Mouse (Mus musculus): ENCODE results near the gene Lpar3.

The Lpar3 gene

DNA sequence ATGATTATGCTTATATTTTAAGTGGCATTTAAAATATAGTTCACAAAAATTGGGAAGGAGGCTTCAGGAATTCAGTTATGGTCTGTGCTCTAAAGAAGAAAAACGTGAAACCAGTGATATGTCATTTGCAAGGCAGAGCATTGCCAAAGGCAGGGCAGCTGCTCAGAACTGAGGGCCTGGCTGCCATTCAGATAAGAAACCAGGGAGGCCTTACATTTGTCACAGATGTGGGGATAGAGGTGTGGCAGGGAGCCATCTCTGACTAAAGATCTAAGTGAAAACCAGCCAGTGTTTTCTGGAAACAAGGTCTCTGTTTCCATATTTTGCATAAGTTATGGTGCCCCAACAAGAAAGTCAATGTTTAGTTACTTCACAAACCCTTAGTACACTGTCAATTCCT is 41.8 kb downstream of the Lpar3 start:
- peak; percentile 59 for DNase-seq

DNA sequence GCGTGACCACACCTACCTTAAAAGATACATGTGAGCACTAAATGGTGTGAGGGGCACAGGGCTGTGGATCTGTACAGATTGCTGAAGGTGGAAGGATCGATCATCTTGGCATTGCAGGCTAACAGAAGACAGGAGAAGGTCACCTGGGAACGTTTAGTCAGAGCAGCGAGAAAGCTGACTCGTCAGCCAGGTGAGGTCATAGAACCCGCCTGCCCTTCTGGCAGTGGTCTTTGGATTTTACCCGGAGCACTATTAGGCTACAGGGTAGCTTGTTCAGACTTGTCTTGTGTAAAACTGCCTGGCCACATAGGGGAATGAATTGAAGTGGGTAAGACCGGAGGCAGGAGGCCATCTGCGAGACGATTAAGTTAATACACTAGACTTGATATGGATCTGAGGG is 43.4 kb downstream of the Lpar3 start:
- no peak for DNase-seq

DNA sequence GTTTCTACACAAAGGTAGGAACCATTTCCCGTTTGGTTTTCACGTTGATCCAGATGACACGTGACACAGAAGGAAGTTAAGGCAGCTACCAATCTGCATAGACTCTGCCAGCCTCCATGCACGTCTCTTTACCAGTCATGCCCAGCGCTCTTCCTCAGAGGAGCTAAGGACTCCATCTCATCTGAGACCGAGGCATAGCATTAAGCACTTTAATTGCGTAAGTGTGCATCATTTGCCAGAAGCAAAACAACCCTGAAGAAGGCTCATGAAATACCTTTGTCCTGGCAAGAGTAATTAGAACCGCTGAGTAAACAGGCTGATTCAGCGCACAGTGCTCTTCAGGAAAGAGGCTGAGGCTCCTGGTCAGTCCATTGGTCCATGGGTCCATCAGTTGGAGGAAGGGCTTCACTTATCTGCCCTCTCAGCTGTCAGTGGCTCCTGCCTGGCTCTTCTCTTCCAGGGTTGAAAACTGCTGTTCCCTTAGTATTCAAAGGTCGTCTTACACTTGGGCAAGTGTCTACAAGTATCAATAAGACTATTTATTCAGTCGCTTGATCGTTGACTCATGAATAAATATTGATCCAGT is 44.9 kb downstream of the Lpar3 start:
- peak; percentile 57 for DNase-seq

DNA sequence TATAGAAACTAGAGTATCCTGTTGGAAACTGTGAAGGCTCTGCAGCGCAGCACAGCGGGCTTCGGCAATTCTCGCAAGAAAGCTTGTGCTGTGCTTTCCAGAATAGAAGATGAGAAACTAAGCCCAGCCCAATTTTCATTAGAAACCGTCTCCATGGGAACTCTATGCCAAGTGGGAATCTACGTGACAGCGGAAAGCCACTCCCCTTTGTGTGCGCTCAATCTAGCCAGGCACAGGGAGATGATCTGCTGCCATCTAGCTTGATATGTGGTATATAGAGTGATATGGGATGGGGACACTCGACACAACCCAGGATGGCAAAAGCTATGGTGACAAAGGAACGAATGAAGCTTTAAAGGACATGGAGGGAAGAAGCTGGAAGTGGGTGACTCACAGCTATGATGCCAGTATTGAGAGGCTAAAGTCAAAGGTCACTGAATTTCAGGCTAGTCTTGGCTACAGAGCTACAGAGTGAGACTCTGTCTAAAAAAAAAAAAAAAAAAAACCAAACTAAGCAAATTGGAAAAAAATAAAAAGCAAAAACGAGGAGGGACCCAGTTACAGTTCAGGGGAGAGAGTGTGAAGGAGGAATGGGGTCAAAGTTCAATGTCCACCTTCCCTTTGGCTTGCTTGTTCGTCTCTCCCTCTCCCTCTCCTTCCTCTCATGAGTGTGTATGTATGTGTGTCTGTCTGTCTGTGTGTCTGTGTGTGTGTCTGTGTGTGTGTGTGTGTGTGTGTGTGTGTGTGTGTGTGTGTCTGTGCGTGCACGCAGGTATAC is 47.5 kb downstream of the Lpar3 start:
- DNase-seq: no peak

DNA sequence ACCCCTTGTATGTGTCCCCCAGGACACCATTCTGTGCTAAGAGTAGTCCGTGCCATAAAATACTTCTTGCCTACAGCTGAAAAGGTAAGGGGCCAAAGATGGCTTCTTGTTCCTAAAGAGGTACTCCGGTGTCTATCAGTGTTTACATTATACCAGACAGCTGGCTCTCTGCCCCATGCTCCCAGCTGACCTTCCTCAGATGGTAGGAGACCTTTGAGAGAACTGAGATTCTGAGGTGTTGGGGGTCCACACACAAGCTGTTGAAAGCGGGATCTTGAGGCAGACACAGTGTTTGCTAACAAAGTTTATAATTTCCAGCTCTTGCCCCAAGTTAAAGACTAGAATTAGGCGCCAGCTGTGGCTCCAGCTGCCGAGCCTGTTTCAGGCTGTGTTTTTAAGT is 53.7 kb downstream of the Lpar3 start:
- peak; percentile 80 for DNase-seq

DNA sequence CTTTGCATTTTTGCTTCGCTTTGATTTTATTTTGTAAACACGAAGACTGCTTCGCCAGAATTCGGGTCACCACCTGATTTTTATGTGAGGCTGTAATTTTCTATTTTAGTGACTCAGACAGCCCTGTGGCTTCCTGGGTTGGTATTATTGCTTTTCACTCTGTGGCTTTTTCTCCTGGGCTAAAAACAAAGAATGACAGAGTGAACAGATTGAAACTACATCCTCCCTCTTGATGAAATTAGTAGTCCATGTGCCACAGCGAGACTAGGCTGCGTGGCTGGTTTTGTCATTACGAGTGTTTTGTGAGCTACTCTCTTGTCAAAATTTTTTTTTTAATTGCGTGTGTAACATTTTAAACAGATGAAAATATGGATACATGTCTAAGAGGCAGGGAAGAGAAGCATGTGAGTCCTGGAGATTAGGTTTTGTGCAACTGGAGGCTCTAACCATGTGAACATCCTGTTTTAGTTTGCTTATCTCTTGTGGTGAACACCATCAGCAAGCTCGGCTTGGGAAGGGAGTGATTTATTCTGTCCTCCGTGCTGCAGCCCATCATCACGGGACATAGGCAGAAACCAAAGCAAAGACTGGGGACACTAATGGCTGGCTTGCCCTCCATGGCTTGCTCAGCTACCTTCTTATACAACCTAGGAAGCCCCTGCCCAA is 54.7 kb downstream of the Lpar3 start:
- no peak for DNase-seq

DNA sequence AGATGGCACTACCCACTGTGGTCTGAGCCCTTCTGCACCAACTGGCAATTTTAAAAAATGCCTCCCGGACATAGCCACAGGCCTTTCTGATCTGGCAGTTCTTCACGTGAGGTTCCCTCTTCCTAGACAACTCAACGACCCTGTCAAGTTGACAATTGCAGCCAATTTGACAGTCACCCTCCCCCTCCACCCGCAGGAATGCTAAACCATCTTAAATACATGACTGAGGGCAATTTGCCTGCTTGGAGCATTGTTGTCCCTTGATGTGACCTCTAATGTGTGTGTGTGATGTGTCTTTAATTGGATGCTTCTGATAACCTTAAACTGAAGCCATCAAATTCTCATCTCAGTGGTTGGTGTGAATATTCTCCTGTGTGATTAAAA is 55.3 kb downstream of the Lpar3 start:
- DNase-seq: peak; percentile 79

DNA sequence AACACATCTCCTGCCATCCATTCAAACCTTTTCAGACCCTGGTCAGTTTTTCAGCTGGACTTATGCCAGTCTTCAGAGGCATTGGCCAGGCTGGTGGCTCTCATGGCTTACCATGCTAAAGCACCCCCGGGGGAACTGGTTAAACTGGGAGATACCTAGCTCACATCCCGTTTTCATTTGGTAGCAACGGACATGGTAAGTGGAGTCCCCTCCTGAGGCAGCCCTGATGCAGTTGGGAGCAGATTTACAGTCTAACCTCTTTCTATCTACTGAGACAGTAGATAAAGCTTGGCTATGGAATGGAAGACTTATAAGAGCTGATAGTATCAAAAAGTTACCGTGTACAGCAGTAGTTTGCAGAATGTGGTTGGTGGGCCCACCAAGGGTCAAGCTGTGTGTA is 56.2 kb downstream of the Lpar3 start:
- DNase-seq: peak; percentile 55

DNA sequence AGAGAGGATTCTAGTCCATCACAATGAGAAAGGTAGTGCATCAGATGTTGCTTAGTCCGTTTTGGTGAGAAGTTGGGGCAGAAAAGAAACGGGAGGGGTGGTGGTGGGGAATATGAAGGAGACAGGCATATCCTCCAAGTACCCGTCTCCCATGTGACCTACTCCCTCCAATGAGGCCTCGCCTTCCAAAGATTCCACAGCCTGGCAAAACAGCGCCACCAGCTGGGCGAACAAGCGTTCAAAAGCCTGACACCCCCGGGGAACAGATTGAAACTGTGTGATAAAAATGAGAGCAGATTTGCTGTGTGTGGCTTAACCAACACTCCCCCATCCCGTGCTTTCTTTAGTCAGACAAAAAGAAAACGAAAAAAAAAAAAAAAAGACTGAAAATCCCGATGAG is 56.7 kb downstream of the Lpar3 start:
- peak; percentile 77 for DNase-seq

DNA sequence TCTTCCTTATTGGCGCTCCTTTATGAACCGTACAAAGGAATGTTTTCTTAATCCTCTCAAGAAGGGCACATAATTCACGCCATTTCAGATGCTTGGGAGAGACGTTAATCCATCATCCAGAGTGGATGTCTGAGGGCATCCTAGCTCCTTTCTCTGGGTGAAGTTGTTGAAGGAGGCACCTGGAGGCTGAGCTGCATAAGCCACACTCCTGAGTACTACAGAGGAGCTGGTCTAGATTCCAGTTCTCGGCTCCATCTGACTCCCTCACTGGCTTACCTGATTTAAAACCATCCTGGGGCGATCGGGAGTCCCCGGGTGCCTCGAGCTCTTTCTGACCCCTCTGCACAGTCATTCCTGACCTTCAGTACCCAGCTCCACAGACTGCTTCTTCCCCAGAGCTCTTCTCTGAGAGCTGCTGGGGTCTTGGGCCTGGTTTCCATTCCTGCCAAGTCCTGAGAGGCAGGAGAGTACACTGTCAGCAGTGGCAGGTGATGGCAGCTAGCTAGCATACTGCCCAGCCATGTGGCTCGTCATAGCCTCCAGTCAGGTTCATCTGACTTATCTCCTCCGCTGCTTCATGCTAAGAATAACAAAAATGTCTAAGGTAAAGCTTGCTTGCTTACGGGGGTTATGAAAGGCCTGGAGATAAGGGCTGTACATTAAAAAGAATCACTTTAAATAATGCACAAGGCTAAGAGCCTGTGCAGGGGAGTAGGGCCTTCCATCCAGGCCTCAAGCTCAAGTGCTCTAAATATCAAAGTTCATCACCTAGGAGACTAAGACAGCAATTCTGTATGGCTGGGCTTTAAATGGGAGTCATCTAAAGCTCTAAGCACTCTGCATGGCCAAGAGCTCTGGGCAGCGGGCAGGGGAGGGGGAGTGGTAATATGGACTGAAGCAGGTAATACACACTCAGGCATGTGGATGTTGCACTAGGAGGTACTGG is 57.7 kb downstream of the Lpar3 start:
- peak; percentile 91 for DNase-seq

DNA sequence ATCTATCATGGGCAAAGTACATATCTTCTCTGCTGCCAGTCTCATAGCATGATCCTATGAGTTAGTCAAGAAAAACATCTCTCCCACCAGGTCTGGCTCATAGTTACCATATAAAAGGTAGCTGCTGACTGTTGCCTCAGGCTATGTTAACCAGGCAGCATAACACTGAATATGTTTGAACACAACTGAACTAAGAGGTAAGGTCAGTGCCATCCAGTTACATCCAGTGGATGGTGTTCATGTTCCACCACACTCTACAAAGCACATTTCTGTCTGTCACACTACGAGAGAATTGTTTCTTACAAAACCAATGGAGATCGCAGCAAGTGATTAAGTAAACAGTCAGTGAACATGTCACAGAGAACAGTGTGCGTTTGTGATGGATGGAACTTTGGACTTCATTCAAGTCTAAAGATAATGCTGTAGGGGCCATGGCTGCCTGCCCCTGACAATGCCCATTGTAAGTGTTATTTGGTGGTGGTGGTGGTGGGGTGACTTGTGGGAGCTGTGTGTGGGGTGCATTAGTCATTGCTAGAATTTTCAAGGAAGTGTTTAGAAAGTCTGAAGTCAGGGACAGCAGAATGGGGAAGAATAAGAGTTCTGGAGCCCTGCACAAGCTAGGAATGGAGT is 63.1 kb downstream of the Lpar3 start:
- peak; percentile 22 for DNase-seq

DNA sequence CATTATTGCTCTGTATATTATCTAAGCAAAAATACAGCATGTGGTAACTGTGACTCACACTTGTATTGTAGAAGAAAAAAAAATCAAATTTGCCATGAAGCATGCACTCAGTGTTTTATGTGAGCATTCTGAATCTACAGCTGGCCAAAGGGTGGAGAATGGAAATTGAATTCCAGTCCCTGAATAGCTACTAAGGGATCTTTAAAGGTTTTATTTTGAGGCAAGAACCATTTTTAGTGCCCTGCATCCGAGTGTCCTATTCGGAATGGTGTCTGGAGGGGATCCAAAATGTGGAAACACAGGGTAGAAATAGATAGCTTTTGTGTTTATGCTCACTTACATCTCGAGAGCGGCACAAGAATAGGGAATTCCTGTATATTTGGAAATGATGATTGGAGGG is 65.4 kb downstream of the Lpar3 start:
- DNase-seq: no peak

DNA sequence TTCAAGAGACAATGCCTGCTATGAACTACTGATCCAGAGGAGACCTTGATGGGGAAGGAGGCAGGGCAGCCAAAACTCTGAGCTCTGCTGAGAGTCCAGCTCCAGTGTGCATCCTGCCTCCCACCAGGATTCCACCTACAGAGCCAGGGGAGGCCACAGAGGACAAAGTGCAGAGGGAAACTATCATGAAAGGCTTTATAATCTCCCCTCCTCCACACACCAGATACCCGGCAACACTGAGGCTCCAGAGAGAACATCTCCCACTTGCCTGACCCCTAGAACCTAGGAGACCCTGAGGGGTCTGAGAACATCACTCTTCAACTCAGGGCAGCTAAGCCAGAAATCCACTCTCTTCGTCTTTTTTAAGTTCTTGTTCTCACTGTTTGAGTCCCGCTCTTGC is 71.2 kb downstream of the Lpar3 start:
- DNase-seq: no peak

DNA sequence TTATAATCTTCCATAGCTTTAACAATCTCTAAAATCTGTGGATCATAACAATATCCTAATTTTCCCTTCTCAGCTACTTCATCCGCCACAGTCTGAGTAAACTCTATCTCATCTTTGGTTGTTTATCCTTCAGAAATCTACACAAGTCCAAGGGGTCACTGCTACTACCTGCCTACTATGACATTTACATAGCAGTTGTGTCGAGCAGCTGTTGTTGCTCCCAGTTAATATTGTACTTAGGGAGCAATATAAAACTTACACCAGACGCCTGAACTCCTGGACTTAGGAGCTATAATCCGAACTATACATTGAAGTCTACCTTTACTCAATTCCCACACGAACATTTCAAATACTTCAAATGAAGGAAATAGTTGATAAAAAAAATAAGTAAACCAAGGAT is 71.8 kb downstream of the Lpar3 start:
- no peak for DNase-seq

DNA sequence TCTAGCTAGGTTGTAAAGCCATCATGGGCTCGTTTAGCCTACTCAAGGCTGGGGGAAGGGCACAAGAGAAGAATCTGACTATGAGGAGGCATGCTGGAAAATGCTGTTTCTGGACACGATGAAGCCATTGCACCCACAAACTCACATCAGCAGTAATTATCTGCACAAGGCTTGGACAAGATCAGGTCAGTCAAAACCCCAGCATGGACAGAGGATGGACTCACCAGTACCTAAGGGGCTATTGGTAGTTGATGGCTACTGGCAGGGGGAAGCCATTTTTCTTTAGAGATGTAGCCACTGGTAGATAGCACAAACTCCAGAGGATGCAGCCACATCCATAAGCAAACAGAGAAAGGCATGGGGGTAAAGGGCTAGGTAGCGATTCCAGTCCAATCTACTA is 81.7 kb downstream of the Lpar3 start:
- peak; percentile 62 for DNase-seq

DNA sequence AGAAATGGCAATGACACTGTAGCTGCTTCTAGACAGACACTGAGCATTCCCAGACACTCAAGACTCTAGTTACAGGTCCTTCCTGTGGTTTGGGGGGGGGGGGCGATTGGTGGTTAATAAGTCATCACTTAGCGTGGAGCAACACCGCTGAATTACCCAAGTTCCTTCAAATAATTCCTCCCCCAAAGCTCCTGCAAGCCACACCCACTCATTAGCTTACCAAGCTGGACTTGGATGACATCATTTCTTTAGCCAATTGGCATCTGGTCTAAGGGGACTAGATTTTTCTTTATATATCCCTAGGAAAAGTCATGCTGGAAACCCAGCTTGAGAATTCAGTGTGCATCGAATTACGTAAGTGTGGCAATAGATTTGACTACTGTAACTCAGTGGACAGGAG is 82.4 kb downstream of the Lpar3 start:
- no peak for DNase-seq

DNA sequence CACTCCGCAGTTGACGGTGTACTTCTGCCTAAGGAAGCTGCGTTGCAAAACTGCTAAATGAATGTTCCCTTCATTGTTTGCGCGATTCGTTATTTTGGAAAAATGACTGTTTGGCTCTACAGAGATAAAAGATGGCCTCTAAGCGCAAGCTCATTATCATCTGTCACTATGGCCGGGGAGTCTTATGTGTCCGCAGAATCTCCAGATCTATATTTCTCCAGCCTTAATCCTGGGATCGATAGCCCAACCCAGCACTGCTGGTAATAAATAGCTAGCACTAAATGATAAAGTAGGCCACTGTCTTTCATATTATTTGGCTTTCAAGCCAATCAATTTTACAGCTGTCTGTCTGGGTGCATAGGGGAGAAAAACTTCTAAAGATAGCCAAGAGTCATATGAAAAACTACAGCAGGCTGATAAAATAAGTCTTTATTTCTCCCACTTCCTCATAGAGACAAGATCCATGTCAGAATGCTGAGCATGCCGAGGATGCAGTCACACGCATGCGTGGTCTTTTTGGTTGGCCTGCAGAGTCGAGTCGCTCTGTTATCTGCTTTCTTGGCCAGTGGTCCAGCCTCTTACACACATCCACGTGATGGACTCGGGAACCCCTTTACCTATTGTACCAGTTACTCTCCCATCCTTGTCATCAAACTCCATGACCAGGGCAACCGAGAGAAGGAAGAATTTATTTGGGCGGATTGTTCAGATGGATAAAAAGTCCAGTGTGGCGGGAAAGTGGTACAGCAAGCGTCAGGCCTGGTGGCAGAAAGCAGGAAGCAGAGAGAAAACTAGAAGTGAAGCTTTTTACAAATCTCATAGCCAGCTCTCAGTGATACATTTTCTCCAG is 84.0 kb downstream of the Lpar3 start:
- peak; percentile 77 for DNase-seq

DNA sequence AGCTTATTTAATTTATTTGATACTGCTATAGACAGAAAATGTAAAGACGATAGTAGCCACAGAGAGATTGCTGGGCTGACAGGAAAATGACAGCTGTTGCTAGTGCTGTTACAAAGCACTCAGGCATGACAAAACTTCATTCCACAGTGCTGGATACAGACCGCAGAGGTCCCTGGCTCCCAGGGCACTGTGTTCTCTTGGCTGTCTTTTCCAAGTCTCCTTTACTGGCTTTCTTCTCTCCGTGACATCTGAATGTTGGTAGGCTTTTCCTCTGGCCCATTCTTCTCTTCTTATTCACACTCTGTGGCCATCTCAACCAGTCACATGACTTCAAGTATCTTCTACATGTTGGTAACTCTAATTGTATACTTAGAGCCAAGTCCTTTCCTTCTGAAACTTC is 86.6 kb downstream of the Lpar3 start:
- DNase-seq: peak; percentile 84

DNA sequence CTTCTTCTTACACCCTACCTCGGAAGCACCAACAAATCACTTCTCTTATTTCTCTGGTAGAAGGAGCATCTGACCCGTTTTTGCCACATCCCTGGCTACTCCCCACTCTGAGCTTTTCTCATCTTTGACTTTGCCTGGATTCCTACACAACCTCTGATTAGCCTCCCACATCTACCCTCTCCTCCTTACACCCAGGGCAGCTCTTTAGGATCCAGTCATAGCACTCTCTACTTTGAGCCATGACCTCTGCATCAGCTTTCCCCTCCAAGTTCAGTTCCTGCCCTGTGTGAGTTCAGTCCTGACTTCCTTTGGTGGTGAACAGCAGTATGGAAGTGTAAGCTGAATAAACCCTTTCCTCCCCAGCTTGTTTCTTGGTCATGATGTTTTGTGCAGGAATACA is 87.1 kb downstream of the Lpar3 start:
- DNase-seq: peak; percentile 43

DNA sequence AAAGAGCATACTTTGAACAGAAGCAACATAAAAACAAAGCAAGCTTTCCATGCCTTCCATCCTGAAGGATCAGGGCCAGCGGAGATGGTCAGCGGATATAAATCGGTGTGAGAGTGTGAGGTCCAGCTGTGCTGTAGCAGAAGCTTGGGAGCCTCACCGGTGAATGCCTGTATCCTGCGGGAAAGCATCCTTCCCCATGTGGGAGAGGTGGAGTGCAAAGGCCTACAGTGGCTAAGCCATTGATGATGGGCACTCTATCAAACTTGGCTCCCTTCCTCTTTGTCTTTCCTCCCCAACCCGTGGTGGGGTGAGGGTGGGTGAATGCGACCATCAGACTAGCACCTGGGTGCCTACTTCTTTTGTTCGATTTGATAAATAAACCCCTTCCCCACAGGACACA is 88.8 kb downstream of the Lpar3 start:
- DNase-seq: peak; percentile 69

DNA sequence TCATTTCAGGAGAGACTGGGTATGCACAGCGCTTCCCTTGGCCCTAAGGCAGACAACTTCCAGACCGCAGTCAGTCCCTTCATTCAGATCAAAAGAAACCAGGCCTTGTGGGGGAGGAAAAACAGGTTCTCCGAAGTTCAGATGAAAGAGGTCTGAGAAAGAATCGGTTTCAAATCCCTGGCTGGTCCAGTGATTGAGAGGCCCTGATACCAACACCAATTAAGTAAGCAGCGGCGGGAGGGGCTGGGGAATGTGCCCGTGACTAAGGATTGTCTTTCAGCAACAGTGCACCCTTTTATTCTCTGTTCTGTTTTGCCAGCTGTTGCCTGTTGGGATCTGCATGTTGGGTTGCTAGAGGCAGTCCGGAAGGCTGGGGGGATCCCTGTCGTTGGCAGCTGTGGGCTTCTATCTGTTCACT is 90.4 kb downstream of the Lpar3 start:
- DNase-seq: peak; percentile 52

DNA sequence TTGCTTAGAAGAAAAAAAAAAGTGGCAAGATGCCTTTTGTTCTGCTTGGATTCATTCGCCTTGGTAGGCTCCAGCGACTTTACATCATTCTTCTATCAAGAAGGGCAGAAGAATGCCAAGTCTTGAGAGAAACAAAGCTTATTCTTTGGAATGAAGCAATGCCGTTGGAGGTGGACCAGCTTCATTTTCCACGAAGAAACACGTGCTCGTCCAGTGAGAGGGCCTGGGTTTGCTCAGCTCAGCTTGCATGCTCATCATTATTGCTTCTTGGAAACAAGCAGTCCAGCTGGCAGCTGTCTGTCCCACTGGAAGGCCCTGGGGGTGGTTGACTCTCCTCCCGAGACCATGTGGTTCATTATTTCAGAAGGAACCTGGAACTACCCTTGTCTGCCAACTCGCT is 94.7 kb downstream of the Lpar3 start:
- peak; percentile 54 for DNase-seq

All from heart, adult 11 months (tissue).